Mouse (Mus musculus) heart, adult 2 months (tissue): Measurements from ENCODE around the gene Psmb2. TPM values are rescaled to one million over a fixed set of nuclear protein-coding genes. Genes with fewer than 3 reads are reported as not detected.

Experiments
- DNase-seq, 2 experiments: peaks; one replicate each; pipeline ENCODE4 v3.0.0; 2021
- H3K27ac ChIP-seq: fragments of 200-600 bp; 2 replicates; pipeline ENCODE4 v1.8.1; 2022
- H3K27me3 ChIP-seq: fragments of 200-500 bp; 2 replicates; pipeline ENCODE4 v1.6.1; 2012; ENCODE audit warnings: mild to moderate bottlenecking, low read length, inconsistent platforms, mixed read lengths; ENCODE audit not compliant: control insufficient read depth, insufficient read depth
- H3K36me3 ChIP-seq: fragments of 200-500 bp; 2 replicates; pipeline ENCODE4 v1.6.1; 2012; ENCODE audit warnings: low read length, inconsistent platforms; ENCODE audit not compliant: control insufficient read depth, insufficient read depth
- H3K4me1 ChIP-seq: fragments of 200-500 bp; 2 replicates; pipeline ENCODE4 v1.6.1; 2011; ENCODE audit warnings: low read length; ENCODE audit not compliant: control insufficient read depth, insufficient read depth
- H3K4me3 ChIP-seq: fragments of 200-600 bp; 2 replicates; pipeline ENCODE4 v1.8.1; 2022
- H3K79me2 ChIP-seq: fragments of 200-500 bp; replicated peaks from 2 replicates; pipeline ENCODE4 v1.6.1; 2012; ENCODE audit warnings: mild to moderate bottlenecking, inconsistent platforms, low read length, moderate library complexity, mixed read lengths; ENCODE audit not compliant: control insufficient read depth, insufficient read depth
- H3K9ac ChIP-seq: fragments of 200-500 bp; 2 replicates; pipeline ENCODE4 v1.6.1; 2012; ENCODE audit warnings: low read depth, mild to moderate bottlenecking, control low read depth, inconsistent platforms, low read length, mixed read lengths
- CTCF ChIP-seq: fragments of 200-600 bp; IDR thresholded peaks from 2 replicates; pipeline ENCODE4 v1.8.1; 2022; ENCODE audit warnings: antibody characterized with exemption, mild to moderate bottlenecking, moderate library complexity
- EP300 ChIP-seq: fragments of 200-500 bp; IDR thresholded peaks from 2 replicates; pipeline ENCODE4 v1.6.1; 2011; ENCODE audit warnings: low read depth, low read length, control low read depth; ENCODE audit not compliant: insufficient read depth
- POLR2A ChIP-seq: fragments of 200-500 bp; IDR thresholded peaks from 2 replicates; pipeline ENCODE4 v1.6.1; 2011; ENCODE audit warnings: mild to moderate bottlenecking, low read depth, low read length, control low read depth; ENCODE audit not compliant: insufficient read depth
- WGBS: fragments of 180-500 bp; shearing (Covaris S2); methylation state at CpG from one replicate; pipeline ENCODE4 v1.1.7; 2018; 5-methylcytosine and 5-hydroxymethylcytosine counted together
- intact Hi-C: fragments of 180-260 bp; cut with DNase I; formaldehyde crosslinking; loops from one replicate; pipeline ENCODE4 v1.15.1; 2025
- polyA plus RNA-seq: library from polyadenylated mRNA; depleted of rRNA; stranded (reverse); fragments of >200 nt; gene quantifications from 2 replicates; pipeline ENCODE4 v1.2.3, GENCODE M21; 2012
- total RNA-seq, 2 experiments: library from RNA; stranded (reverse); gene quantifications; 2 replicates each; pipeline ENCODE4 v1.2.3; 2021

The Psmb2 gene
- total and polyA plus RNA-seq, 3 experiments, result 108 to 215 (median 129) TPM

GRCm38 (mm10) chr4:126655356-126655755 lies 22.1 kb upstream of the Psmb2 start:
- no peak overlapping the region for H3K9ac ChIP-seq
- 0 out of 2 replicates have a peak, but pooled peaks cover 1% of the 10 kb centered on the region for H3K27me3 ChIP-seq
- no peak for TF ChIP-seq CTCF
- TF ChIP-seq EP300, result no peak
- TF ChIP-seq POLR2A, result no peak
- intact Hi-C loops, result no loop called here
- no peaks in the 10 kb centered on the region for H3K36me3 ChIP-seq
- no peak for DNase-seq
- H3K27ac ChIP-seq, result no peak overlapping the region
- 8% methylated on average over 9 of the region's 9 CpGs for WGBS
- H3K79me2 ChIP-seq, result no peaks in the 10 kb centered on the region
- no peak overlapping the region for H3K4me3 ChIP-seq
- H3K4me1 ChIP-seq, result no peaks in the 10 kb centered on the region

GRCm38 (mm10) chr4:126661249-126661648 lies 16.2 kb upstream of the Psmb2 start:
- Histone ChIP-seq H3K36me3 (no peaks in the 10 kb centered on the region), H3K27ac (no peak overlapping the region), H3K9ac (no peak overlapping the region), H3K4me1 (no peaks in the 10 kb centered on the region), H3K4me3 (no peak overlapping the region), H3K79me2 (no peaks in the 10 kb centered on the region), H3K27me3 (0 out of 2 replicates have a peak, but pooled peaks cover 1% of the 10 kb centered on the region)
- WGBS, result 49% methylated on average over 7 of the region's 7 CpGs
- intact Hi-C loops, result no loop called here
- TF ChIP-seq POLR2A (no peak), CTCF (no peak), EP300 (no peak)
- DNase-seq, result no peak

- WGBS, result 95% methylated on average over 2 of the region's 2 CpGs
- intact Hi-C loops, result no loop called here
Observed at GRCm38 (mm10) chr4:126667075-126667474, 10.4 kb upstream of the Psmb2 start.

GRCm38 (mm10) chr4:126682298-126682697 lies 4.9 kb downstream of the Psmb2 start:
- Histone ChIP-seq H3K4me1 (peaks cover 10% of the 10 kb centered on the region), H3K79me2 (peaks cover 2% of the 10 kb centered on the region; the same call in 1 of the 2 replicates), H3K4me3 (0 out of 2 replicates have a peak overlapping the region, but pooled peaks have one; percentile 10), H3K27ac (peak overlapping the region; percentile 34), H3K27me3 (no peaks in the 10 kb centered on the region), H3K9ac (no peak overlapping the region), H3K36me3 (peaks cover 30% of the 10 kb centered on the region)
- TF ChIP-seq CTCF, result no peak
- no peak for TF ChIP-seq POLR2A
- TF ChIP-seq EP300, result no peak
- intact Hi-C loops, result no loop called here
- 16% methylated on average over 5 of the region's 5 CpGs for WGBS
- DNase-seq, result no peak

More at GRCm38 (mm10) chr4:126667075-126667474, 10.4 kb upstream of the Psmb2 start:
- Histone ChIP-seq H3K27me3 (no peaks in the 10 kb centered on the region), H3K36me3 (no peaks in the 10 kb centered on the region), H3K79me2 (no peaks in the 10 kb centered on the region), H3K4me1 (no peaks in the 10 kb centered on the region), H3K27ac (no peak overlapping the region), H3K9ac (no peak overlapping the region), H3K4me3 (no peak overlapping the region)
- TF ChIP-seq EP300 (no peak), CTCF (peak; percentile 2; the same call in 1 of the 2 replicates)
- DNase-seq, result no peak

GRCm38 (mm10) chr4:126683084-126683483 lies 5.7 kb downstream of the Psmb2 start:
- Histone ChIP-seq H3K9ac (0 out of 2 replicates have a peak overlapping the region, but pooled peaks have one; percentile 25), H3K79me2 (peaks cover 2% of the 10 kb centered on the region; the same call in 1 of the 2 replicates), H3K4me1 (peaks cover 10% of the 10 kb centered on the region), H3K36me3 (peaks cover 30% of the 10 kb centered on the region), H3K27me3 (no peaks in the 10 kb centered on the region), H3K4me3 (no peak overlapping the region), H3K27ac (no peak overlapping the region)
- DNase-seq, result no peak
- TF ChIP-seq POLR2A (no peak), EP300 (no peak), CTCF (no peak)
- 39% methylated on average over 3 of the region's 3 CpGs for WGBS
- intact Hi-C loops, result no loop called here

- DNase-seq, result no peak
- peaks cover 3% of the 10 kb centered on the region for H3K79me2 ChIP-seq
- H3K27me3 ChIP-seq, result no peaks in the 10 kb centered on the region
- 68% methylated on average over 2 of the region's 2 CpGs for WGBS
- no peaks in the 10 kb centered on the region; the same call in 1 of the 2 replicates for H3K4me1 ChIP-seq
- TF ChIP-seq EP300, result no peak
- no peak for TF ChIP-seq POLR2A
- TF ChIP-seq CTCF, result no peak
- intact Hi-C loops, result no loop called here
- H3K9ac ChIP-seq, result no peak overlapping the region
- no peak overlapping the region for H3K4me3 ChIP-seq
- peaks cover 15% of the 10 kb centered on the region for H3K36me3 ChIP-seq
- peak overlapping the region; percentile 81 for H3K27ac ChIP-seq
Observed at GRCm38 (mm10) chr4:126689457-126689856, 12.0 kb downstream of the Psmb2 start.
